Mouse (Mus musculus): ENCODE measurements around the gene Pam. TPM values are rescaled to one million over a fixed set of nuclear protein-coding genes. Genes with fewer than 3 reads are reported as not detected.
A peak's percentile ranks its signal among the peaks of the same experiment; 100 is the strongest.

Pam gene
- 22.4 and 44.3 TPM in 2 replicates for total RNA-seq (2017)

DNA sequence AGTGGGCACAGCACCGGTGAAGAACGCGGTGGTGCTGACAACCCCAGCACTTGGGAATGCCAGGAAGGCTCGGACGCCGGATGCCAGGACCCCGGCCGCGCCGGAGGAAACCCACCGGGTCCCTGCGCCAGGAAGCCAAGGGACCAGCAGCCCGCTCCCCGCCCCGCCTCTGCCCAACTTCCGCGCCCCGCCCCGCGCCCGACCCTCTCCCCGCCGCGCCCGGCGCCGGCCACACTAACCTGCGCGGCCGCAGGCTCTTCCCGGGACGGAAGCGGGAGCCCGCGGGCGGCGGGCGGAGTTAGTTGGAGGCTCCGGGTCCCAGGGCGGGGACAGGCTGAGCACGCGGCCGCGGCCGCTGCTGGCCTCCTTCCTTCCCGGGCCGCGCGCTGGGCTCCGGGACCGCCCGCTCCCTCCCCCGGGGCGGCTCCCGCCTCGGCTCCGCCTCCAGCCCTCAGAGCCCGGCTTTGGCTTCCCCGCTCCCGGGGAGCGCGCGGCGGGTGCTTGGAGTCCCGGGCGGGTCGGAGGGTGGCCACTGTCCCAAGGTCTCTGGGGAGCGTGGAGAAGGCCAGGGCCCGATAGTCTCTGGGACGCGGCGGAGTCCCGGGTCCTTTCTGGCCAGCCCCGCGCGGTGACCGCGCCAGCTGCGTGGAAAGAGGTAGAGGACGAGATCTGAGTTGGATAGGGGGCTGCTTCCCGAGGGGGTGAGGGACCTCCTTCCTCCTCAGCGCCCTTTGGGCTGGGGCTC is at the start of gene Pam:
TSS of gene Pam (minus strand) at position 401 of the 745 bp plus-strand sequence.
- peak; percentile 82 for ATAC-seq (replicated peaks; ENCODE audit: low read depth, poor library complexity, severe bottlenecking)

DNA sequence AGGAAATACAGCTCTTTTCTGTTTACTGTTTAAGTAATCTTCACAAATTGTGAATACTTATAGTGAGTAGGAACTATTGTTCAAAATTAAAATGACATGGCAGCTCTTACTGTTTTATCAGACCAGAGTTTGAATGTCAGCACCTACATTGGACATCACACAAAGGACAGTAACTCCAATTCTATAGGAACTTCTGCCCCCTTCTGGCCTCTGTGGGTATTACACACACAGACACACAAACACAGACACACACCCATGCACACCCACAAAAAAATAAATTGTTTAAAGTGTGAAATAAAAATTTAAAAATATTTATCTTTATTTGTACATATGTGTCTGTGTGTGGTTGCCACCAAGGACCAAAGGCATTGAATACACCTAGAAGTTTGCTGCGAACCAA is 49.4 kb upstream of the Pam start:
- no peak for ATAC-seq (replicated peaks; ENCODE audit: low read depth, poor library complexity, severe bottlenecking)

DNA sequence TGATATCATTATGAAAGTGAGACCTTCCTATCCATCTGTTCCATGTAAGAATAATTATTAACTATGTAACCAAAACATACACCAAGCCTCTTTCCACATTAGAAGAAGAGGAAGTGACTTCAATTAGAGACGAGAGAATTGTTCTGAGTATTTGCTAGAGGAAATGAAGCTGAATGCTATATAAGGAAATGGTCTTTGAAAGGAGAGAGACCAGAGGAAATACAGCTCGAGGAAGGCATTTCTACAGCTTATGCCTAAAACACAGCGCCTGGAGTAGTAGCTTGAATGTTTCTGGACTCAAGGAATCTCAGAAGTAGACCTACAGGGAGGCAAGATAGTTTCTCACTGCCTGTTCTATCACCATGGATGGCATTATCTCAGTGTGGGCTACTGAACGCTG is 35.8 kb upstream of the Pam start:
- ATAC-seq (replicated peaks; ENCODE audit: low read depth, poor library complexity, severe bottlenecking), result peak; percentile 57

DNA sequence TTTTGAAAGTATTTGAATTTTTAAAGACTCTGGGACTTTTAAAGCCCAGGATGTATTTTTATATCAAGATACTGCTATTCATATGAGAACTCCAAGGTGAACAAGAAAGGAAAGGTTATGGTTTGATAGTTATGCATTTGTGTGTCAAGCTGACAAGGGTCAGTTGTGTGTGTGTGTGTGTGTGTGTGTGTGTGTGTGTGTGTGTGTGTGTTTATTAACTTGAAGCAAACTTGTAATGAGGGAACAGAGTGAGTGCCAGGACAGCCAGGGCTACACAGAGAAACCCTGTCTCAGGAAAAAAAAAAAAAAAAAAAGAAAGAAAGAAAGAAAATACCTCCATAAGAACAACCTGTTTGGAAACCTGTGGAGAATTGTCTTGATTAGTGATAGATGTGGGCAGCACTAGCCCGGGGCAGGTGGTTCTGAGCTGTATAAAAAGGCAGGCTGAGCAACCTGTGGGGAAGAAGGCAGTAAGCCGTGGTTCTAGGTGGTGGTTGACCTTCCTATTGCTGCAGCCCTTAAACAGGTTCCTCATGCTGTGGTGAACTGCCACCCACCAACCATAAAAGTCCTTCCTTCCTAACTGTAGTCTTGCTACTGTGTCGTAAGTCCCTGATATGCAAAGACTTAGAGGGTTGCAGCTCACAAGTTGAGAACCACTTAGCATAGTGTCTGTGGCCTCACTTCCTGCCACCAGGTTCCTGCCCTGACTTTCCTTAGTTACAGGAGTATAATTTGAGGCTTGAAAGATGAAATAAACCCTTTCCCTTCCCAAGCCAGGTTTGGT is 34.3 kb upstream of the Pam start:
- peak; percentile 94 for ATAC-seq (replicated peaks; ENCODE audit: low read depth, poor library complexity, severe bottlenecking)

DNA sequence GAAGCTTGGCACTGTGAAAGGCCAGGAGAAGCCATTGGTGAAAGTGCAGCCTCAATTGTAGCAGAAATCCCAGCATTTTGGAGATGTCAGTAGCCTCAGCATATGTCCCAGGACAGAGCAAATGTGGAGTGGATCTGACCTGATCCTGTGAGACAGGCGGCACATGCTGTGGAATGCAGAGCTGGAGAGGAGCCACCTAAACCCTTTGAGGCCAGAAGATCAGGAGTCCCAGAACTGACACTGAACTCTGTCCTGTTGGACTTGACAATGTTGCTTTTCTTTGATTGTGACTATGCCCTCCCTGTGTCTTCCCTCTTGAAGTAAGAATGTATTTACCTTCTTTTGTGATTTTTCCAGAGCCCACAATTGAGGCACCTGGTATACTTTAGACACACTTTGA is 33.7 kb upstream of the Pam start:
- ATAC-seq (replicated peaks; ENCODE audit: low read depth, poor library complexity, severe bottlenecking), result no peak

DNA sequence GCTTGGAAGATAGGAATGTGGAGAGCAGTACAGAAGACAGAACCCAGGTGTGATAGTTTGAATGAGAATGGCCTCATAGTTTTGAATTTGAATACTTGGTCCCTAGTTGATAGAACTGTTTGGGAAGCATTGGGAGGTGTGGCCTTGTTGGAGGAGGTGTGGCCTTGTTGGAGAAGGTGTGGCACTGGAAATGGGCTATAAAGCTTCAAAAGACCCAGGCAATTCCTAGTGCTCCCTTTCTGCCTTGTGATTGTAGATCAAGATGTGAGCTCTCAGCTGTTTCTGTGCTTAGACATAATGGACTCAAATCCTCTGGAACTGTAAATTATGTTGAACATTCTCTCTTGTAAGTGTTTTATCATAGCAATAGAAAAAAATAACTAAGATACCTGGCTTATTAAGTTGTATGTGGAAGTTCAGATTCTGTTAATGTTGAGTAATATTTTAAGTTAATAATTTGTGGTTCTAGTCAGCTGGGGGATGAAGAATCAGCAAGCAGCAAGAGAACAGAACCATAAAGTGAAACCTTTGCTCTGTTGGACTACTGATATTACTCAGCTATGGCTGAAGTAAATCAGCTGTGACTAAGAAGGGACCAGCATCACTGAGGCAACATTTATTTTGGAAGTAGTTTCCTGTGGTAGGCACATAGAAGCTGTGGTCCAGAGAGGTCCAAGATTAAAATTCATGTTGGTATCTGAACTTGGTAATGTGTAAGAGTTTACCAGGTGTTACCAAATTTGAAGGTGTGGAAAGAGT is 33.1 kb upstream of the Pam start:
- no peak for ATAC-seq (replicated peaks; ENCODE audit: low read depth, poor library complexity, severe bottlenecking)

- ATAC-seq (replicated peaks; ENCODE audit: low read depth, poor library complexity, severe bottlenecking), result no peak
Measured at GRCm38 (mm10) chr1:98126268-98126667, 30.8 kb upstream of the Pam start.

- peak; percentile 72 for ATAC-seq (replicated peaks; ENCODE audit: low read depth, poor library complexity, severe bottlenecking)
Measured at GRCm38 (mm10) chr1:98124727-98125126, 29.3 kb upstream of the Pam start.

GRCm38 (mm10) chr1:98119595-98119994 is 24.1 kb upstream of the Pam start:
- ATAC-seq (replicated peaks; ENCODE audit: low read depth, poor library complexity, severe bottlenecking), result no peak

DNA sequence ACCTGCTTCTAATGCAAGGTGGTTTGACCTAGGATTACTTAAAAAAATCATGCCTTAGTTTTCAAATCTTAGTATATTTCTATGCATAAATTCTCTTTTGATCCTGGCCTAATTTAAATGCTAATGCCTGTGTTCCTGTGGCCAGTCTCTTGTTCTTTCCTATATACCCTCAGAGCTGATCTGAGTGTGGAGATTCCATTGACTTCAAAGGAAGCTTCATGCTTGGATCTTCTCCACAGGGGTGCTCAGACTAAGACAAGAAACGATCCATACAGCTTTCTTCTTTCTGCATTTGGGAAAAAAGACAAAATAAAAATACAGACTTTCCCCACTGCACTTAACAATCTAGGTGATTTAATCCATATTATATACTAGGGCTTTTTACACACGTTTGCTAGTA is 12.2 kb upstream of the Pam start:
- ATAC-seq (replicated peaks; ENCODE audit: low read depth, poor library complexity, severe bottlenecking), result no peak

DNA sequence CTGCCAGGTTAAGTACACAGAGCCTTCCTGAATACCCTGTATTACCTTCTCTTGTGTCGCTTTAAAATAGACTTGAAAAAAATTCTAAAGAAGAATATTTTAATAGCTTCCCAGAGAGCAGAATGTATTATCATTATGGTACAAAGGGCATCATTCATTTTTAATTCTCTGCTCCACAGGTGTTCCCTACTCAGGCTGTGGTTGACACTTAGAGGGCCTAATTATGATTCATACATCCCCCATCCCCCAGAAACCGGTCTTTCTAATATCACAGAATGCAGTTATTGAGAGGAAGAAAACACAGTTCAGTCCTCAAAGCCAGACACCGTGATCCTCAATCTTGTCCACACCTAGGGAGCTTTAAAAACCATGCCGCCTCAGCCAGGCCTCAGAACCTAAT is 4.0 kb upstream of the Pam start:
- no peak for ATAC-seq (replicated peaks; ENCODE audit: low read depth, poor library complexity, severe bottlenecking)

DNA sequence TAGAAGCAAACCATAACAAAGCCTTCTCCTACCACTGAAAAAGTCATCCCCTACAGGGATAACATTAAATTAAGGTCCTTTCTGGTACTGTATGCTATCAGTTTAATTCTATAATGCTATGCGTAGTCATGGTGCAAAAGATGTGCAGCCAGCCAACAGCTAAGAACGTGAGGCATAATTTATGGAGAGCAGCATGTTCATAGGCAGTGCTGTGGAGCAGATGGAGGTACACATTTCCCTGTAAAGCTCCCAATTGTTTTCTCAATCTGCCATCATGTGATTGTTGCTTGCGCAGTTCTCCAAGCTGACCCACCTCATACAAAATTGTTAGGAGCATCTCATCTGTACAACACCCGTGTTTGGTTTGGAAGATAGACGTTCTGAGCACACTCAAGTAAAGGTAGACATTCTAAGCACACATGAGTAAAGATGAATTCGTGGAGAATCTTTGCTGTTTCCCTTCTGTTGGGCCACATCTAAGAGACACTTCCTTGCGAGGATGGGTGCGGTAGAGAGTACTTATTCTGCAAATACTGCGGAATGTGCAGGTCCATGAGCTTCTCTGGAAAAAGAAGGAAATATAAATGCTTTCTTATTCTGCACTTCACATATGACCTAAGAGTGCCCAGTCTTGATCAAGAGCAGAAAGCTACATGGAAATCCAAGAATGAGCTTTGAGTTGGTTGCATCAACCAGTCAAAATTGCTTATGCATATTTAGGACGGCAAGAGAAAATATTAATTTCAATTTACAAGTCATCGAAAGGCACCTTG is 2.7 kb upstream of the Pam start:
- ATAC-seq (replicated peaks; ENCODE audit: low read depth, poor library complexity, severe bottlenecking), result no peak

GRCm38 (mm10) chr1:98096396-98096935 is 1.0 kb upstream of the Pam start:
- no peak for ATAC-seq (replicated peaks; ENCODE audit: low read depth, poor library complexity, severe bottlenecking)

DNA sequence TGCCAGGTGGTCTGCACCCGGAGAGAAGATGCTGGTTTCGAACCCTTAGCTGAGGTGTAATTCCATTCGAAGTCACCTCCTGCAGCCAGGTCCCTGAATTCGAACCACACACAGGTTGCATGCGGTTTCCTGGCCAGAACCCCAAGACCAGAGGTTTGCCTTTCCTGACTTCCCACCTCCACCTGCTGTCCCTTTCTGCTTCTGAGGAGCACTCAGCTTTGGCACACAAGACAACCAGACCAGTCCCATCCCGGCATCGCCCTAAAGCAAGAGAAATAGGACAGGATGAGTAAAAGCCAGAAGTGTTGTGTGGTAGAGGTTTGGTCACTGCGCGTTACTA is 515 bp upstream of the Pam start:
- ATAC-seq (replicated peaks; ENCODE audit: low read depth, poor library complexity, severe bottlenecking), result no peak

GRCm38 (mm10) chr1:98094811-98095245 is 618 bp downstream of the Pam start:
- ATAC-seq (replicated peaks; ENCODE audit: low read depth, poor library complexity, severe bottlenecking), result peak; percentile 41

DNA sequence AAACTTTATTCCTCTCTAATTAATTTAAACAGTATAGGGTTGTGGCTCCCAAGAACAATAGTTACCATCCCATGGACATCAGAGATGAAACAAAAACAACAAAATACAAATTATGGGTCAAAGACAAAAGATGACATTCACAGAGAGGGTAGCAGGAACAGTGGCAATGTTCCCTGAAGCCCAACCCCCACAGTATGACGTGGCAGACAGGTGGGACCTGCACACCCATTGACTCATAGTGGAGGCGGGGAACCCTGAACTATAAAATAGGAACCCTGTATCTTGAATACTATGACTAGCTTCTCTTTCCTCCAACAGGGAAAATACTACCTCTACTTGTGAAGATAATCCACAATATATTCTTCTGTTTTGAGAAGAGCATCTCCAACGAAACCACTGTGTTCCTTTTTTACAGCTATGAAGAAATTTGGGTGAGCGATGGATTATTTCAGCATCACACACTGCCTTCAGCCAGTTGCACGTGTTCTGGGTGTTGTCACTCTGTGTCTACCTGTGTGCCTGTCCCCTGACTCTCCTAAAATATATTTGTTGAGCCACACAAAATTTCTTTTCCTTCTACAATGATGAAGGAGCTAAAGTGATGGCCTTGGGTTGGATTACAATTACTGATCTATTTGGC is 6.0 kb downstream of the Pam start:
- no peak for ATAC-seq (replicated peaks; ENCODE audit: low read depth, poor library complexity, severe bottlenecking)

GRCm38 (mm10) chr1:98086456-98086855 is 9.0 kb downstream of the Pam start:
- no peak for ATAC-seq (replicated peaks; ENCODE audit: low read depth, poor library complexity, severe bottlenecking)

DNA sequence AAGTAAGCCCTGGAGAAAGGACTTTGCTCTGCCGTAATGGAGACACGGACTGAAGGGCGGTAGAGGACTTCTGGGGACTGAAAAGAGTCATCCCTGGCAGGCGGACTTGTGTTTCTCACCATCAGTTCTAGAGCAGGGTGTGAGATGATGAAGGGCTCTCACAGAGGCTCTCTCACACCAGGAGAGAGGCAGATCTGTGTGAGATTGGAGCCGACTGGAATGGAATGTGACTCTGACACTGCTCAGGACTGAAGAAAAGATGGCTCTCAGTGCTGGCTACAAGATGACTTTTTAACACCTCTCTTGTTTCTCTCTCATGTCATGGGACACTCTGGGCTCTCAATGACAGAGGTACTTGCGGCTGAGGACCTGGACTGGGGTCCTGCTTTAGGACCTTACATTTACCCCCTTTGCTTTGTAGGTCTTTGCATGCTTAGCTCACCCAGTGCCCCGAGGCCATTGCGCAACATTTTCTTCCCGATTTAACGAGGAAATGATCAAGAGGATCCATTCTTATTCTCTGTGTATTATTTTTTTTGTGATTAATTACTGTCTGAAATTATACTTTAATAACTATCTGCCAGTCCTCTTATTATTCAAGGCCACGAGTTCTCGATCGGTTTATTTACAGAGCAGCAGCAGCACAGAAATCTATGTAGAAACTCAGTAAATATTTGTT is 10.7 kb downstream of the Pam start:
- ATAC-seq (replicated peaks; ENCODE audit: low read depth, poor library complexity, severe bottlenecking), result no peak

- no peak for ATAC-seq (replicated peaks; ENCODE audit: low read depth, poor library complexity, severe bottlenecking)
Measured at GRCm38 (mm10) chr1:98083508-98083907, 11.9 kb downstream of the Pam start.

Data from common myeloid progenitor, adult 5-6 weeks (primary cell).